Mouse (Mus musculus) layer of hippocampus, adult 9-10 months (tissue): Measurements from ENCODE around the gene Gpd1.
"Not testable (repeated sequence)": the region's sequence is repeated elsewhere in the genome, so short reads cannot be mapped to it uniquely, and the experiment has no call there.

Source experiments
- DNase-seq: peaks from one replicate; pipeline ENCODE4 v3.0.0; 2022; ENCODE audit warnings: low spot score

Gpd1 gene

GRCm38 (mm10) chr15:99772277-99772880, 55.1 kb downstream of the Gpd1 start:
- DNase-seq = peak; percentile 57

GRCm38 (mm10) chr15:99772881-99772924, 55.4 kb downstream of the Gpd1 start, which contains the start of gene Cers5:
Cers5 (minus strand) TSS chr15:99772885.
- not testable (repeated sequence) for DNase-seq

DNA sequence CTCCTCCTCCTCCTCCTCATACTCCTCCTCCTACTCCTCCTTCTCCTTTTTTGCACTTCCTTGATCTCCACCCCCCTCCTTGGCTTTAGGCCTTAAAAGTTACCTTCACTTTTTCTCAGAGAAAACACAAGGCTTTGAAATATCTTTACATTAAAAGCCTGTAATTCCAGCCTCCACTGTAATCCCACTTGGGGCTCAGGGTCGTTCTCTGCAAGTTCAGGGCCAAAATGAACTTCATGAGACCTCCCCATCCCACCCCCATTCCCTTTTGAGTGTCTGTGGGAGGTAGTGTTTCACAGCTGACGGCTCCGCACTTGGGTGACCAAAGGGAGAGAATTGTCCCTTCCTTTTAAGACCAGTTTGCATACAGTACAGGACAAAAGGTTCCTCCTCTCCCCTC, 55.6 kb downstream of the Gpd1 start:
- DNase-seq = no peak
